Mouse (Mus musculus): ENCODE results near the gene Castor2. TPM values are rescaled to one million over a fixed set of nuclear protein-coding genes. Genes with fewer than 3 reads are reported as not detected.
A peak's percentile ranks its signal among the peaks of the same experiment; 100 is the strongest.

The Castor2 gene
- total and polyA plus RNA-seq, 3 experiments, result 0.46 to 1.4 TPM; not detected in 1

- DNase-seq (ENCODE audit: low read depth, low spot score), result no peak
- no peaks in the 10 kb centered on the region for H3K36me3 ChIP-seq (ENCODE audit: control insufficient read depth in 1 of 2, insufficient read depth in 2 of 2, low read length in 2 of 2)
- H3K27ac ChIP-seq (ENCODE audit: control insufficient read depth, low read depth, low read length), result no peak overlapping the region
- no peaks in the 10 kb centered on the region for H3K27me3 ChIP-seq (ENCODE audit: control insufficient read depth in 1 of 2, insufficient read depth in 2 of 2, low read length in 2 of 2)
- H3K9ac ChIP-seq (ENCODE audit: control insufficient read depth, low read depth, low read length, poor library complexity, severe bottlenecking), result no peak overlapping the region
- H3K79me2 ChIP-seq (ENCODE audit: control insufficient read depth, insufficient read depth, low read length, poor library complexity), result no peaks in the 10 kb centered on the region
- H3K4me1 ChIP-seq (ENCODE audit: control insufficient read depth in 1 of 2, insufficient read depth in 2 of 2, low read length in 2 of 2), result no peaks in the 10 kb centered on the region
- TF ChIP-seq CHD1 (IDR thresholded peaks at IDR 0.05; ENCODE audit: low read depth, low read length) (no peak), TCF12 (IDR thresholded peaks at IDR 0.05; ENCODE audit: low read depth, low read length) (no peak), RAD21 (IDR thresholded peaks at IDR 0.05; ENCODE audit: low read depth, low read length) (no peak)
- H3K9me3 ChIP-seq (replicated peaks; ENCODE audit: insufficient read depth, low read length), result no peaks in the 10 kb centered on the region
- H3K4me3 ChIP-seq (ENCODE audit: control insufficient read depth in 1 of 2, insufficient read depth in 1 of 2, low read depth in 2 of 2, low read length in 2 of 2), result no peak overlapping the region
Measured at GRCm38 (mm10) chr5:134141236-134141635, 41.7 kb downstream of the Castor2 start.

GRCm38 (mm10) chr5:134142381-134142780 lies 42.9 kb downstream of the Castor2 start:
- H3K9me3 ChIP-seq (replicated peaks; ENCODE audit: insufficient read depth, low read length), result no peaks in the 10 kb centered on the region
- H3K27me3 ChIP-seq (ENCODE audit: control insufficient read depth in 1 of 2, insufficient read depth in 2 of 2, low read length in 2 of 2), result no peaks in the 10 kb centered on the region
- no peaks in the 10 kb centered on the region for H3K36me3 ChIP-seq (ENCODE audit: control insufficient read depth in 1 of 2, insufficient read depth in 2 of 2, low read length in 2 of 2)
- DNase-seq (ENCODE audit: low read depth, low spot score), result no peak
- peak; percentile 47; the same call in 1 of the 2 replicates for TF ChIP-seq USF1 (IDR thresholded peaks at IDR 0.05; ENCODE audit: low read depth, low read length)
- no peak for TF ChIP-seq TCF12 (IDR thresholded peaks at IDR 0.05; ENCODE audit: low read depth, low read length)
- TF ChIP-seq SMC3 (IDR thresholded peaks at IDR 0.05; ENCODE audit: low read depth, low read length), result no peak
- no peak for TF ChIP-seq MAFK (IDR thresholded peaks at IDR 0.05; ENCODE audit: borderline replicate concordance, low read depth, low read length)
- no peak for TF ChIP-seq POLR2AphosphoS2 (IDR thresholded peaks at IDR 0.05; ENCODE audit: low read length)
- no peak for TF ChIP-seq SIN3A (IDR thresholded peaks at IDR 0.05; ENCODE audit: low read length)
- TF ChIP-seq MXI1 (IDR thresholded peaks at IDR 0.05; ENCODE audit: low read depth, low read length), result no peak
- TF ChIP-seq MAX (IDR thresholded peaks at IDR 0.05; ENCODE audit: low read length), result no peak
- H3K27ac ChIP-seq (ENCODE audit: control insufficient read depth, low read depth, low read length), result no peak overlapping the region
- no peak overlapping the region for H3K4me3 ChIP-seq (ENCODE audit: control insufficient read depth in 1 of 2, insufficient read depth in 1 of 2, low read depth in 2 of 2, low read length in 2 of 2)
- H3K9ac ChIP-seq (ENCODE audit: control insufficient read depth, low read depth, low read length, poor library complexity, severe bottlenecking), result no peak overlapping the region
- H3K4me1 ChIP-seq (ENCODE audit: control insufficient read depth in 1 of 2, insufficient read depth in 2 of 2, low read length in 2 of 2), result no peaks in the 10 kb centered on the region
- no peaks in the 10 kb centered on the region for H3K79me2 ChIP-seq (ENCODE audit: control insufficient read depth, insufficient read depth, low read length, poor library complexity)

GRCm38 (mm10) chr5:134144986-134145385 lies 45.5 kb downstream of the Castor2 start:
- no peak overlapping the region for H3K4me3 ChIP-seq (ENCODE audit: control insufficient read depth in 1 of 2, insufficient read depth in 1 of 2, low read depth in 2 of 2, low read length in 2 of 2)
- H3K9ac ChIP-seq (ENCODE audit: control insufficient read depth, low read depth, low read length, poor library complexity, severe bottlenecking), result no peak overlapping the region
- no peak overlapping the region for H3K27ac ChIP-seq (ENCODE audit: control insufficient read depth, low read depth, low read length)
- H3K27me3 ChIP-seq (ENCODE audit: control insufficient read depth in 1 of 2, insufficient read depth in 2 of 2, low read length in 2 of 2), result no peaks in the 10 kb centered on the region
- no peak for TF ChIP-seq ZKSCAN1 (IDR thresholded peaks at IDR 0.05; ENCODE audit: low read depth, low read length)
- peak in 1 of 3 experiments; percentile 16; a peak in 2 of 6 replicates for TF ChIP-seq CTCF (IDR thresholded peaks at IDR 0.05 in 2 of 3, conservative IDR thresholded peaks at IDR 0.05 in 1 of 3; ENCODE audit: control insufficient read depth in 1 of 3, insufficient read depth in 1 of 3, low read depth in 2 of 3, low read length in 3 of 3, poor library complexity in 1 of 3, severe bottlenecking in 1 of 3)
- no peak for TF ChIP-seq USF2 (IDR thresholded peaks at IDR 0.05; ENCODE audit: borderline replicate concordance in 1 of 2, insufficient read depth in 1 of 2, low read depth in 1 of 2, low read length in 2 of 2)
- H3K4me1 ChIP-seq (ENCODE audit: control insufficient read depth in 1 of 2, insufficient read depth in 2 of 2, low read length in 2 of 2), result no peaks in the 10 kb centered on the region
- no peak for DNase-seq (ENCODE audit: low read depth, low spot score)
- no peaks in the 10 kb centered on the region for H3K79me2 ChIP-seq (ENCODE audit: control insufficient read depth, insufficient read depth, low read length, poor library complexity)
- H3K36me3 ChIP-seq (ENCODE audit: control insufficient read depth in 1 of 2, insufficient read depth in 2 of 2, low read length in 2 of 2), result no peaks in the 10 kb centered on the region; a peak in 1 of 4 replicates
- no peaks in the 10 kb centered on the region for H3K9me3 ChIP-seq (replicated peaks; ENCODE audit: insufficient read depth, low read length)
